Mouse (Mus musculus) kidney, embryonic 14.5 days (tissue): Measurements from ENCODE around the gene Wdr59. TPM values are rescaled to one million over a fixed set of nuclear protein-coding genes. Genes with fewer than 3 reads are reported as not detected.

Source experiments
- ATAC-seq: fragments of 200-750 bp; cut with Nextera tagmentation; 2 replicates; pipeline ENCODE4 v1.8.0; 2017; ENCODE audit warnings: moderate number of reproducible peaks, mild to moderate bottlenecking, moderate TSS enrichment, moderate library complexity; ENCODE audit not compliant: low FRiP score, low TSS enrichment
- H3K27ac ChIP-seq: fragments of 300-500 bp; sonication (generic); 2 replicates; pipeline ENCODE4 v1.5.1; 2014; ENCODE audit warnings: low read depth, mild to moderate bottlenecking, low read length, moderate library complexity, mixed read lengths
- H3K27me3 ChIP-seq: fragments of 300-500 bp; sonication (generic); 2 replicates; pipeline ENCODE4 v1.6.1; 2014; ENCODE audit warnings: mild to moderate bottlenecking, low read length; ENCODE audit not compliant: control insufficient read depth, insufficient read depth
- H3K36me3 ChIP-seq: fragments of 300-500 bp; sonication (generic); 2 replicates; pipeline ENCODE4 v1.6.1; 2014; ENCODE audit warnings: low read length, mixed read lengths; ENCODE audit not compliant: control insufficient read depth, insufficient read depth
- H3K4me1 ChIP-seq: fragments of 300-500 bp; sonication (generic); 2 replicates; pipeline ENCODE4 v1.6.1; 2014; ENCODE audit warnings: low read length, mixed read lengths; ENCODE audit not compliant: control insufficient read depth, insufficient read depth
- H3K4me2 ChIP-seq: fragments of 300-500 bp; sonication (generic); replicated peaks from 2 replicates; pipeline ENCODE4 v1.6.1; 2014; ENCODE audit warnings: low read depth, mild to moderate bottlenecking, low read length
- H3K4me3 ChIP-seq: fragments of 300-500 bp; sonication (generic); 2 replicates; pipeline ENCODE4 v1.5.1; 2014; ENCODE audit warnings: mild to moderate bottlenecking, low read length
- H3K9ac ChIP-seq: fragments of 300-500 bp; sonication (generic); 2 replicates; pipeline ENCODE4 v1.6.1; 2014; ENCODE audit warnings: low read depth, mild to moderate bottlenecking, low read length, moderate library complexity
- H3K9me3 ChIP-seq: fragments of 300-500 bp; sonication (generic); 2 replicates; pipeline ENCODE4 v1.6.1; 2016; ENCODE audit warnings: low read length; ENCODE audit not compliant: control insufficient read depth
- WGBS: fragments of 180-500 bp; shearing (Covaris S2); extraction: QIAGEN DNeasy Blood & Tissue Kit; methylation state at CpG from one replicate; pipeline ENCODE4 v1.1.7; 2014; 5-methylcytosine and 5-hydroxymethylcytosine counted together
- polyA plus RNA-seq: library from polyadenylated mRNA; unstranded; fragments of >200 nt; fragmentation: Nextera tagmentation; extraction: Ambion mirVana; gene quantifications from 2 replicates; pipeline ENCODE4 v1.2.1, GENCODE M21; 2014

The Wdr59 gene
- polyA plus RNA-seq, 1 experiment from 2014 or later, result 6.2 TPM

DNA sequence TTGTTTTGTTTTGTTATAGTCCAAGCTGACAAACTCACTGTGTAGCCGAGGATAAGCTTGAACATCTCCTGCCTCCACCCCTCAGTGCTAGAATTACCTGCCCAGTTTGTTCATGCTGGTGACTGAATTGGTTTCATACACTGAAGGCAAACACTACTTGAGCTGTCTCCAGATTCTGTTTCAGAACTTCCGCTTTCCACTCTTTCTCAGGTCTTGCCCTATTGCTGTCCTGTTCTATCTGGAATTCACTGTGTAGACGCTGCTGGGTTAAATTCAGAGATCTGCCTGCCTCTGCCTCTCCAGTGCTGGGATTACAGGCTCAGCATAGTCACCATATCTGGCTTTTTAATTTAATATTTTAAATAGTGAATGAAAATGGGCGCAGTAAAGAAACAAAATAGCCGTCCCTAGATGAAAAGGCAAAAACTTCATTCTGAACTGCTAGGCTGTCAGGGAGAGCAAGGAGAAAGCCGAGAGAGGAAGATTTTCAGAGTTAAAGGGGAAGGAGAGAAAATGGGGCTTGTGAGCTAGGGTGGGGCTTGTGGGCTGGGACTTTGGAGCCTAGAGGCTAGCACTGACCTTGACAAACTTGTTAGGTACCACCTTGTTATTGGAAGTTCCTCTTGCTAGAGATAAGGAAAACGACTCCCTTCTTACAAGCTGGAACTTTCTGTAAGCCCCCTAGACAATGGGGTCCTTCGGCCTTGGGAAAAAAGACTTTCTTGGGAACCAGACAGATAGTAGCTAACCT lies 23.7 kb upstream of the Wdr59 start:
- H3K27me3 ChIP-seq, result no peaks in the 10 kb centered on the region
- no peak overlapping the region for H3K27ac ChIP-seq
- H3K4me1 ChIP-seq, result peaks cover 8% of the 10 kb centered on the region
- H3K4me2 ChIP-seq, result no peak overlapping the region
- 84% methylated on average over 8 of the region's 8 CpGs for WGBS
- ATAC-seq, result no peak
- H3K36me3 ChIP-seq, result no peaks in the 10 kb centered on the region
- no peak overlapping the region for H3K4me3 ChIP-seq
- no peak overlapping the region for H3K9ac ChIP-seq
- H3K9me3 ChIP-seq, result no peaks in the 10 kb centered on the region

DNA sequence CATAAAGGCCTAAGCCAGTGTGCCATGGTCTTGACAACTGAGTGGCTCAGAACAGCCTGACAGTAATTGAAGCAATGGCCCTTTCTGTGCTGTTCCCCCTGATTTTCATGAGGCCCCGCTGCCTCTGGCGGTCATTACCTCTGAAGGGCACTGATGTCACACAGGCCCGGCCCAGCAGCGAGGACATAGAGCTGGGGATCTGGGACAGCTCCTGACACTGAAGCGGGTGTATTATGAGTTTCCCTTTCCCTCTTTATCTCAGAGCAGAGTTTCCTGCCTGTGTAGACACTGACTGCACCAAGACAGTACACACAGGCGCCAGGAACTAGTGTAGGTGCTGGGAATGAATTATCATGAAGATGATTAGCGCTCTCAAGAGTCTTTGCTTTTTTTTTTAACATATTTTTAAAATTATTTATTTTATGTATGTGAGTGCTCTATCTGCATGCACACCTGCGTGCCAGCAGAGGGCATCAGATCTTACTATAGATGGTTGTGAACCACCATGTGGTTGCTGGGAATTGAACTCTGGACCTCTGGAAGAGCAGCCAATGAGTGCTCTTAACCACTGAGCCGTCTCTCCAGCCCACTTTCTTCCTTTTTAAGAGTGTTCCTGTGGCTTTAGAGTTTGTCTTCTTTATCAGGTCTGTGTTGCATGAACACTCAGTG lies 22.0 kb upstream of the Wdr59 start:
- H3K9ac ChIP-seq, result no peak overlapping the region
- 90% methylated on average over 9 of the region's 9 CpGs for WGBS
- no peaks in the 10 kb centered on the region for H3K9me3 ChIP-seq
- no peak overlapping the region for H3K4me2 ChIP-seq
- no peaks in the 10 kb centered on the region for H3K27me3 ChIP-seq
- H3K36me3 ChIP-seq, result no peaks in the 10 kb centered on the region; the same call in 1 of the 2 replicates
- no peak overlapping the region for H3K27ac ChIP-seq
- H3K4me3 ChIP-seq, result no peak overlapping the region
- ATAC-seq, result no peak
- peaks cover 9% of the 10 kb centered on the region for H3K4me1 ChIP-seq

DNA sequence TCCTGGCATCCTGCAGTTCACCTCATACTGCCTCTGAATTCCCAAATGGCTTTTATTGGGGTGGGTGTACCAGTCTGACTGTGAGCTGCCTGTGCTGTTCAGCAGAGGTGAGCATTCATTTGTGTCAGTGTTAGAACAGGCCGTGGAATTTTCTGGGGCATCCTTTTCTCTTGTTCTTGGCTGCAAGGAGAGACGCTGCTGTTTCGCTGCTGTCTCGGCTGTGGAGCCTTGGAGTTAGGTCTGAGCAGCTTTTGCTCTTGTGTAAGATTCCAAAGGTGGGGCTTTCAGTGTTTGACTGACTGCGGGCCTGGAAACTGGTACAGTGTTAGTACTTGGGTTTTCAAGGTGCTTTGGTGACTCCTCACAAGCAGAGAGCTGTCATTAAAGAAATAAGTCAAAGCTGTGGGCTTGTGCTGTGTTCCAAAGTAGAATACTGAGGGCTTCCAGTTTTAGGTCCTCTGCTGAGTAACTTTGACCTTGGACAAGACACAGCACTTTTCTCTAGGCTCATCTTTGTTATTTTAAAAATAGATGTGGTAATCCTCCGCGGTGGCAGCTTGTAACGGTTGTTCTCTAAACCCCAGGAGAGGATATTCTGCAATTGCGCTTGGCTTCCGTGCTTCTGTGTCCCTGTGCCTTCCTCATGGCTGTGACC lies 17.7 kb upstream of the Wdr59 start:
- Histone ChIP-seq H3K9me3 (no peaks in the 10 kb centered on the region), H3K9ac (no peak overlapping the region), H3K27ac (no peak overlapping the region), H3K4me2 (peak overlapping the region; percentile 30; the same call in 1 of the 2 replicates), H3K27me3 (no peaks in the 10 kb centered on the region), H3K36me3 (no peaks in the 10 kb centered on the region; the same call in 1 of the 2 replicates), H3K4me1 (peaks cover 22% of the 10 kb centered on the region), H3K4me3 (peak overlapping the region; percentile 6; the same call in 1 of the 2 replicates)
- WGBS, result 70% methylated on average over 10 of the region's 10 CpGs
- ATAC-seq, result no peak

DNA sequence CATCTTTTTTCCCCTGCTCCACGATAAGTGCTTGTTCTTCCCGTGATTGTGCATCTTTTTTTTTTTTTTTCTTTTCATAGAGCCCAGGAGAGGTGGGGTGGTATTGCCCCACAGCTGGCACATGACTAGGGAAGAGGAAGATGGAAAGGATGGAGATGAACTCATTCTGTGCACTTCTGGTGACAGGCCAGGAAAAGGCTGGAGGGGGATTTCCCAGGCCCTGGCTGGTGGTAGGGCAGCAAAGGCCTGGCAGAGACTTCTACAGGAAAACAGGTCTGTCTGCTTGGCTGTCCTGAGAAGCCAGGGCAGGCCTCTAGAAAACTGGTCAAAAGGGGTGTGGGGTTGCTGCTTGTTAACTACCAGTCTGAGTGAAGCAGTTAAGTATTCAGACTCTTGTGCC lies 16.3 kb upstream of the Wdr59 start:
- Histone ChIP-seq H3K27ac (no peak overlapping the region), H3K9ac (peak overlapping the region; percentile 94; the same call in 1 of the 2 replicates), H3K4me2 (peak overlapping the region; percentile 75), H3K4me3 (peak overlapping the region; percentile 81), H3K27me3 (no peaks in the 10 kb centered on the region), H3K36me3 (no peaks in the 10 kb centered on the region; the same call in 1 of the 2 replicates), H3K4me1 (peaks cover 22% of the 10 kb centered on the region), H3K9me3 (no peaks in the 10 kb centered on the region)
- ATAC-seq, result no peak
- 12% methylated on average over 2 of the region's 2 CpGs for WGBS

DNA sequence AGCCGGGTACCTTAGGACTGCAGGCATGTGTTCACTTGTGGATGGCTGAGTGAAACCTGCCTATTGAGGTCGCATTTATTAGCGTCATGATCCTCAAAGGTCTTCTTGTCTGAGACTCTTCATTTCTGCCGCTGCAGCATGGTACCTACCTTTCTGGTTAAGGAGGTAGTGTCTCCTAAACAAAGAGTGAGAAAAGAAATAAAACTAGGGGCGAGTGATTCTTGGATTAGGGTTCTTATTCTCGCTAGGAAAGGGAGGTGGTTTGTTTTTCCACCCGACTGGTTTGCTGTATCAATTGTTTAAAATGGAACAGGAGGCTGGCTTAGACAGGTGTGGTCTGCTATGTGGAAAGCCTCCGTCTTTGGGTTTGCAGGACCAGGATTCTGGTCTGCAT lies 15.9 kb upstream of the Wdr59 start:
- no peak for ATAC-seq
- peak overlapping the region; percentile 81 for H3K4me3 ChIP-seq
- 3% methylated on average over 8 of the region's 8 CpGs for WGBS
- H3K27me3 ChIP-seq, result no peaks in the 10 kb centered on the region
- peak overlapping the region; percentile 75 for H3K4me2 ChIP-seq
- H3K9ac ChIP-seq, result peak overlapping the region; percentile 94
- H3K27ac ChIP-seq, result no peak overlapping the region
- H3K4me1 ChIP-seq, result peaks cover 22% of the 10 kb centered on the region
- no peaks in the 10 kb centered on the region; the same call in 1 of the 2 replicates for H3K36me3 ChIP-seq
- H3K9me3 ChIP-seq, result no peaks in the 10 kb centered on the region

DNA sequence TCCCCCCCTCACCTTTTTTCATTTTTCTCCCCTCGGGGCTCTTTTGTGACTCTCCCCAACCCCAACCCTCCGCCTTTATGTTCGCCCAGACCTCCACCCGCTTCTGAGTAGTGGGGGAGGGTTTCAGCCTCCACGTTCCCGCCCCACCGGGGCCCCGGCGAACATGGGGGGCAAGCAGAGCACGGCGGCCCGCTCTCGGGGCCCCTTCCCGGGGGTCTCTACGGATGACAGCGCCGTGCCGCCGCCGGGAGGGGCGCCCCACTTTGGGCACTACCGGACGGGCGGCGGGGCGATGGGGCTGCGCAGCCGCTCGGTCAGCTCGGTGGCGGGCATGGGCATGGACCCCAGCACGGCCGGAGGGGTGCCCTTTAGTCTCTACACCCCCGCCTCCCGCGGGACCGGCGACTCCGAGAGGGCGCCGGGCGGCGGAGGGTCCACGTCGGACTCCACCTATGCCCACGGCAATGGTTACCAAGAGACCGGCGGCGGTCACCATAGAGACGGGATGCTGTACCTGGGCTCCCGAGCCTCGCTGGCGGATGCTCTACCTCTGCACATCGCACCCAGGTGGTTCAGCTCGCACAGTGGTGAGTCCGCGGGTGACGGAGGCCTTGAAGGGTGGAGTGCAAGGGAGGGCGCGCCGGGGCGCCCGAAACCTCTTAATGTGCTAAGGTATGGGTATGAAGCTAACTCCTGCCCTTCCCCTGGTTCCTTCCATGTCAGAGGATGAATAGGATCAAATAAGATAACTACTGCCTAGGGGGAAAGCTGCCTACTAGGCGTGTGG lies 15.3 kb upstream of the Wdr59 start:
- no peaks in the 10 kb centered on the region for H3K9me3 ChIP-seq
- peak overlapping the region; percentile 81 for H3K4me3 ChIP-seq
- peak overlapping the region; percentile 94 for H3K27ac ChIP-seq
- peak overlapping the region; percentile 75 for H3K4me2 ChIP-seq
- peak overlapping the region; percentile 94 for H3K9ac ChIP-seq
- no peaks in the 10 kb centered on the region for H3K27me3 ChIP-seq
- ATAC-seq, result peak; percentile 28
- H3K4me1 ChIP-seq, result peaks cover 22% of the 10 kb centered on the region
- no peaks in the 10 kb centered on the region; the same call in 1 of the 2 replicates for H3K36me3 ChIP-seq
- under 1% methylated on average over 63 of the region's 64 CpGs for WGBS

DNA sequence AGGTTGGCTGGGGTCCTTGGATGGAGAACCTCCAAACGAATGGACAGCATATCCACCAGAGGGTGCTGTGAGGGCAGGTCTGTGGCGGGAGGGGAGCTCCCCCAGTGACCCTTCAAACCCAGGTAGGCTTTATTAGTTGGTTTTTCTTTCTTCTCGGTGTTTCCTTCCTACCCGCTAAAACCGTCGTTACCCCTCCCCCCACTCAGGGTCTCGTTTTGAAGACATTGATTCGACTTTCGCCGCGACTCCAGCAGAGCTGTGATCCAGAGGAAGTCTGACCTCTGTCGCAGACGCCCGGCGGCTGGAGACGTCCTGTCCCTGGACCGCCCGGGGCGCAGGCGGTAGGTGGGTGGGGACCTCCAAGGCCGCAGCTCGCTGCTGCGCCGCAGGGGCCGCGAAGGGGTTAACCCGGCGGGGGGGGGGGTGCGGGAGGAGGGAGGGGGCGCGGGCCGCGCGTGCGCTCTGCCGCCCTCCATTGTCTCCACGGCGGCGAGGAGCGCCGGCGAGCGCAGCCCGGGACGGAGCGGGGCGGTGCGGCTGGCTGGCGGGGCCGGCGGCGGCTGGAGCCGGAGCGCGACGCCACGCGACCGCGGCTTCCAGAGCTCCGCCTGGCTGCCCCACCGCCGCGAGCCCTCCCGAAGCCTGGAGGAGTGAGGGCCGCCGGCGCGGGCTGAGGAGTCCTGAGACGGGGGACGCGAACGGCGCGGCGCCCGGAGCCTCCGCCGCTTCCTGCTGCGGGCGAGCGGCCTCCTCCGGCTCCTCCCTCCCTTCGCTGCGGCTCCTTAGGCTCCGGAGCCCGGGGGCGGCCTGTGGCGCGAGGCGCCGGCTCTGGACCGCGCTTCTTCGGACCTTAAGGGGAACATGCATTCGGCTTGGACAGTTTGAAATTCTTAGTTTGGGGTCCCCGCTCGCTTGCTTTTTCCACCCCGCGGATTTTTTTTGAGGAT lies 14.4 kb upstream of the Wdr59 start, which contains the start of gene Znrf1:
Gene Znrf1, plus strand, starts transcription at position 67 of the 947 bp plus-strand sequence.
- no peaks in the 10 kb centered on the region for H3K9me3 ChIP-seq
- peak; percentile 95 for ATAC-seq
- H3K36me3 ChIP-seq, result no peaks in the 10 kb centered on the region; the same call in 1 of the 2 replicates
- H3K4me2 ChIP-seq, result peak within 1 kb of the TSS; percentile 75
- H3K9ac ChIP-seq, result peak within 1 kb of the TSS; percentile 94
- H3K4me3 ChIP-seq, result peak within 1 kb of the TSS; percentile 81
- no peaks in the 10 kb centered on the region for H3K27me3 ChIP-seq
- H3K27ac ChIP-seq, result peak within 1 kb of the TSS; percentile 94
- H3K4me1 ChIP-seq, result peaks cover 22% of the 10 kb centered on the region
- WGBS, result under 1% methylated on average over 65 of the region's 100 CpGs
